Mouse (Mus musculus): ENCODE results near the gene Med15.
"Not testable (repeated sequence)": the region's sequence is repeated elsewhere in the genome, so short reads cannot be mapped to it uniquely, and the experiment has no call there.

Med15 gene

GRCm38 (mm10) chr16:17614740-17615139 is 118.0 kb downstream of the Med15 start:
- not testable (repeated sequence) for DNase-seq

- no peak for DNase-seq
Observed at GRCm38 (mm10) chr16:17611383-17611782, 121.3 kb downstream of the Med15 start.

- no peak for DNase-seq
Observed at GRCm38 (mm10) chr16:17605684-17606083, 127.0 kb downstream of the Med15 start.

GRCm38 (mm10) chr16:17604941-17605340 is 127.8 kb downstream of the Med15 start:
- DNase-seq, result no peak
